Mouse (Mus musculus): Measurements from ENCODE around the gene Rdh7.
A peak's percentile ranks its signal among the peaks of the same experiment; 100 is the strongest.
"Not testable (repeated sequence)": the region's sequence is repeated elsewhere in the genome, so short reads cannot be mapped to it uniquely, and the experiment has no call there.

Gene Rdh7

GRCm38 (mm10) chr10:127888605-127889004 lies at the start of gene Rdh7:
Rdh7 (minus strand) TSS chr10:127888817.
- no peak for DNase-seq (ENCODE audit: low spot score)

GRCm38 (mm10) chr10:127937428-127938010 lies 48.9 kb upstream of the Rdh7 start:
- peak; percentile 46 for DNase-seq (ENCODE audit: low spot score)

- DNase-seq (ENCODE audit: low spot score): no peak
These were observed 48.3 kb upstream of the Rdh7 start for GRCm38 (mm10) chr10:127936747-127937409.

GRCm38 (mm10) chr10:127936271-127936670 lies 47.7 kb upstream of the Rdh7 start:
- peak; percentile 14 for DNase-seq (ENCODE audit: low spot score)

DNA sequence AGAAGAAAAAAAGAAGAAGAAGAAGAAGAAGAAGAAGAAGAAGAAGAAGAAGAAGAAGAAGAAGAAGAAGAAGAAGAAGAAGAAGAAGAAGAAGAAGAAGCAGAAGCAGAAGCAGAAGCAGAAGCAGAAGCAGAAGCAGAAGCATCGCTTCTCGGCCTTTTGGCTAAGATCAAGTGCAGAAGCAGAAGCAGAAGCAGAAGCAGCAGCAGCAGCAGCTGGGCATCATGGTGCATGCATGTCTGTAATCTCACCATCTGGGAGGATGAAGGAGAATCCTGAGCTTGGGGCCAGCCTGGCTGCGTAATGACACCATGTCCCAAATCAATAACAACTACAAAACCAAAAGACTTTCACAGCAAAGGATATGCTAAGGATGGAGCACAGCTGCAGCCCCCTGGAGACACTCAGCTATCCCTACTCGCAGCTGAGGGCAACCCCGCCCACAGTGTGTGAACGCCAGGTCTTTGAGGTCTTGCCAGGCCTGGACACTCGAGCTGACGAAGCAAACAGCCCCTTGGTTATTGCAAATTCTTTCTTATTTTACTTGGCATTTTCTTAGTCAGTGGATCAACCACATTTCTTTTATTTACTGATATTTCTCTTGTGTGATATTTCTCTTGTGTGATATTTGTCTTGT lies 43.8 kb upstream of the Rdh7 start:
- peak; percentile 24 for DNase-seq (ENCODE audit: low spot score)

GRCm38 (mm10) chr10:127927737-127928136 lies 39.1 kb upstream of the Rdh7 start:
- DNase-seq (ENCODE audit: low spot score): no peak

DNA sequence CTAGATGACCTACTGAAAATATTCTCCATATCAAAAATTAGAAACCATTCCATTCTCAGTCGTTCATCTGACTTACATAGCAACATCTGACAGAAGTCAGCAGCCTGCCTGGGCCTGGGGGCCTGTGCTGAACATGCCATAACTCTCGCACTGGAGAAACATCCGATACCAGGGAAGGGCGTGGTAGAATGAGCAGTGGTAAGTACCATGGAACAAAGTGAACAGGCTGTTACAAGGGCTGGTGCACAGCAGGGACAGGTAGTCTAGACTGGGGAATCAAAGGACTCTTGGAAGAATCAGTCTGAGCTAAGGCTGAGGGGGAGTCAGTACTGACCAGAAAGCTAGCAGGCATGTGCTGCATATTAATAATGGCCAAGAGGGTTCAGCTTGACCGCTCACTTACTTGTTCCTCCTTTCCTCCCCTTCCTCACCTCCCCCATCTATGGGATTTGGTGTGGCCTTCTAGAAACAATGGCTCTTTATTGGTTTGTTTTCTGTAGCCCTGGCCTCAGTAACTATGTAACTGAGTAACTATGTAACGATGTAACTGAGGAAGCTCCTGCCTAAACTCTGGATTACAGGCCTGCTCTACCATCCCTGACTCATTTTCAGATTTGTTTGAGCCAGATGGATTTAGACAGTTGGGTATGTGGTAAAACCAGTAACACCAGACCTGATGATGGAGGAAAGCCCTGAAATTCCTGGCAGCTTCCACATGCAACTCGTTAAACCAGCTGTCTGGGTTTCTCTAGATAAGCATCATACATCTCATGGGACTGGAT lies 36.2 kb upstream of the Rdh7 start:
- no peak for DNase-seq (ENCODE audit: low spot score)

GRCm38 (mm10) chr10:127923024-127923423 lies 34.4 kb upstream of the Rdh7 start:
- no peak for DNase-seq (ENCODE audit: low spot score)

DNA sequence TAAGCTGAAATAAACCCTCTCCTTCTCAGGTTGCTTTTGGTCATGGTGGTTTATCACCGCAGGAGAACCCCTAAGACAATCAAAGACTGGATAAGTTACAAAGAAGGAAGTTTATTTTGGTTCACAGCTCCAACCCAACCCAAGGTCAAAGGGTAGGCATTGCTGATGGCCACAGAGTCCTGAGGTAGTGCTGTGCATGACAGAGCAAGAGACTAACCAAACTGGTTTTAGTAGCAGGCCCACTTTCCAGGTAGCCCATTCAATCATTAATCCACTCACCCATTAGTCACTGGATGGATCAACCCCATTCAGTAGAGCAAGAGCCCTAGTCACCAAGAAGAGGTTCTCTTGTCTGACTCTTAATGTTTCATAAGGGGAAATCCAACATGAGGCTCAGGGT lies 33.6 kb upstream of the Rdh7 start:
- DNase-seq (ENCODE audit: low spot score): no peak

DNA sequence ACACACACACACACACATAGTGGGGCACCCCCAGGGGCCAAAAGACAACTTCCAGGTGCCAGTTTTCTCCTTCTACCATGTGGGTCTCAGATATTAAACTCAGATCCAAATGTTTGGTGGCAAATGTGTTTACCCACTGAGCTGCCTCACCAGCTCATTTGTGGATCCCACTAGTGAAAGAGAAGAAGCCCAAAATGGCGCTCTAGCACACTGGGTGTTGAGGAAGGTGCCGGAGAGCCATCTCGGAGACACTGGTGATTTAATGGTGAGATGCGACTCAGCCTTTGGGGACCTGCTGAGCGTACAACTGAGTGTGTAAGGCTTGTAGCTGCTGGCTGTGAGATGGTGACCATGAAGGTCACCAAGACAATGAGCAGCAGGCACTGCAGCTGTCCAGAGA lies 29.0 kb upstream of the Rdh7 start:
- DNase-seq (ENCODE audit: low spot score): no peak

DNA sequence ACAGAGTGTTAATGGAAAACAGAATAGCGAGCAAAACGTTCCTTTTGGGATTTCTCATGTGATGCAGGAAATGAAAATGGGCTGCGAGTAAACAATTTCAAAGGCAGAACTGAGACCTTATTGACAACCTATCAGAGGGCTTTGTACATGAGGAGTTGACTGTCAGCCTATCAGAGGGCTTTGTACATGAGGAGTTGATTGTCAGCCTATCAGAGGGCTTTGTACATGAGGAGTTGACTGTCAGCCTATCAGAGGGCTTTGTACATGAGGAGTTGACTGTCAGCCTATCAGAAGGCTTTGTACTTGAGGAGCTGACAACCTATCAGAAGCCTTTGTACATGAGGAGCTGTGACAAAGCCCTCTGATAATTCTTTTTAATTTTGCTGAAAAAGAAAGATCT lies 28.6 kb upstream of the Rdh7 start:
- not testable (repeated sequence) for DNase-seq (ENCODE audit: low spot score)

DNA sequence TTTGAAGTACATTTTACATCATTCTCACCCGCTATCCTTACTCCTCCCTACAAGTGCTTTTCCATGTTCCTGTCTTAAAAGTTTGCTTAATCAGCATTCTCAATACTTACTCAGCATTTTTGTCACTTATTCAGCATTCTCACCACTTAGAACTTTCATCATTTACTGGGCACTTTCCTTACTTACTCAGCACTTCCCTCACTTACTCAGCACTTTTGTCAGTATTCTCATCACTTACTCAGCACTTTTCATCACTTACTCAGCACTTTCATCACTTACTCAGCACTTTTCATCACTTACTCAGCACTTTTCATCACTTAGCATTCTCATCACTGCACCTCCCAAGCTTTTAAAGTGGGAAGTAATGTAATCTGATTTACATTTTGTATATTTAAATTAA lies 27.0 kb upstream of the Rdh7 start:
- no peak for DNase-seq (ENCODE audit: low spot score)

- no peak for DNase-seq (ENCODE audit: low spot score)
These were observed 18.9 kb upstream of the Rdh7 start for GRCm38 (mm10) chr10:127907386-127907951.

GRCm38 (mm10) chr10:127906138-127906537 lies 17.5 kb upstream of the Rdh7 start:
- DNase-seq (ENCODE audit: low spot score): no peak

GRCm38 (mm10) chr10:127904718-127905446 lies 16.3 kb upstream of the Rdh7 start:
- DNase-seq (ENCODE audit: low spot score): peak; percentile 36

GRCm38 (mm10) chr10:127903116-127903515 lies 14.5 kb upstream of the Rdh7 start:
- no peak for DNase-seq (ENCODE audit: low spot score)

- DNase-seq (ENCODE audit: low spot score): no peak
These were observed 13.1 kb upstream of the Rdh7 start for GRCm38 (mm10) chr10:127901751-127902150.

- DNase-seq (ENCODE audit: low spot score): no peak
These were observed 11.2 kb upstream of the Rdh7 start for GRCm38 (mm10) chr10:127899783-127900182.

DNA sequence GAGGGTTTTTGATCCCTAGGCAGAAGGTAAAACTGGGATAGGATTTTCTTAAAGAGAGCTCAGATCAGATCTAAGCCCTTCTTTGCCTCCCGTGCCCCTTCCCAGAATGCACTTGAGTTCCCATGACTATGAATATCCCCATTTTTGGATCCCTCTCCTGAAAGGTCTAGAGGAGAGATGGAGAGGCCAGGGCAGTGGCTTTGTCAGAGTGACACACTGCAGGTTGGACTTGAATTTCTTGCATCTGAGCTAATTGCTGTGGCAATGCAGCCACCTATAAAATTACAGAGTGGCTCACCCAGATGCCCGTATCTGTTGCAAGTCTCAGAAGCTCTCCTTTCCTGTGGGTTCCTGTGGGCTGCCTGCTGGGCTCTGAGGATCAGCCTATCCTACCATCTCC lies 9.6 kb upstream of the Rdh7 start, which contains the start of gene Sdr9c7:
Sdr9c7 (plus strand) TSS at position 301 of the 400 bp plus-strand sequence.
- DNase-seq (ENCODE audit: low spot score): no peak

GRCm38 (mm10) chr10:127897506-127897905 lies 8.9 kb upstream of the Rdh7 start:
- DNase-seq (ENCODE audit: low spot score): no peak

GRCm38 (mm10) chr10:127896705-127897104 lies 8.1 kb upstream of the Rdh7 start:
- no peak for DNase-seq (ENCODE audit: low spot score)
